Mouse (Mus musculus) stomach, embryonic 16.5 days (tissue): ENCODE measurements at regions not wholly inside any gene's neighbourhood (a gene's known extent, or its start where the extent isn't known, plus 50 kb on each side); places are given as distances from the start of the nearest gene placed in this dataset.

ENCODE experiments used
- ATAC-seq: fragments of 200-750 bp; cut with Nextera tagmentation; 2 replicates; pipeline ENCODE4 v1.8.0; 2017; ENCODE audit warnings: moderate number of reproducible peaks, moderate TSS enrichment; ENCODE audit not compliant: insufficient read depth, low FRiP score
- H3K27ac ChIP-seq: fragments of 300-500 bp; sonication (generic); 2 replicates; pipeline ENCODE4 v1.5.1; 2014; ENCODE audit warnings: low read length
- H3K27me3 ChIP-seq: fragments of 300-500 bp; sonication (generic); 2 replicates; pipeline ENCODE4 v1.6.1; 2014; ENCODE audit warnings: low read length, control low read depth, mixed read lengths; ENCODE audit not compliant: control insufficient read depth, insufficient read depth
- H3K36me3 ChIP-seq: fragments of 300-500 bp; sonication (generic); 2 replicates; pipeline ENCODE4 v1.6.1; 2014; ENCODE audit warnings: low read length; ENCODE audit not compliant: control insufficient read depth, insufficient read depth
- H3K4me1 ChIP-seq: fragments of 300-500 bp; sonication (generic); 2 replicates; pipeline ENCODE4 v1.6.1; 2014; ENCODE audit warnings: low read length, control low read depth, mixed read lengths; ENCODE audit not compliant: control insufficient read depth, insufficient read depth
- H3K4me2 ChIP-seq: fragments of 300-500 bp; sonication (generic); 2 replicates; pipeline ENCODE4 v1.6.1; 2014; ENCODE audit warnings: low read depth, low read length, mixed read lengths
- H3K4me3 ChIP-seq: fragments of 300-500 bp; sonication (generic); replicated peaks from 2 replicates; pipeline ENCODE4 v1.5.1; 2014; ENCODE audit warnings: mild to moderate bottlenecking, low read length
- H3K9ac ChIP-seq: fragments of 300-500 bp; sonication (generic); 2 replicates; pipeline ENCODE4 v1.6.1; 2014; ENCODE audit warnings: low read length
- H3K9me3 ChIP-seq: fragments of 300-500 bp; sonication (generic); replicated peaks from 2 replicates; pipeline ENCODE4 v1.6.1; 2016; ENCODE audit warnings: low read length, control low read depth; ENCODE audit not compliant: control insufficient read depth
- WGBS: fragments of 180-500 bp; shearing (Covaris S2); extraction: QIAGEN DNeasy Blood & Tissue Kit; methylation state at CpG from one replicate; pipeline ENCODE4 v1.1.7; 2014; 5-methylcytosine and 5-hydroxymethylcytosine counted together

GRCm38 (mm10) chr9:71396784-71397183, 89.0 kb downstream of the Polr2m start:
- Histone ChIP-seq H3K27ac (no peak overlapping the region), H3K4me3 (no peak overlapping the region), H3K36me3 (no peaks in the 10 kb centered on the region), H3K27me3 (no peaks in the 10 kb centered on the region), H3K9ac (peak overlapping the region; percentile 25; the same call in 1 of the 2 replicates), H3K9me3 (no peaks in the 10 kb centered on the region), H3K4me2 (no peak overlapping the region), H3K4me1 (no peaks in the 10 kb centered on the region)
- 49% methylated on average over 7 of the region's 7 CpGs for WGBS
- no peak for ATAC-seq

GRCm38 (mm10) chr9:71390221-71390620, 95.5 kb downstream of the Polr2m start:
- H3K9me3 ChIP-seq: no peaks in the 10 kb centered on the region
- no peak overlapping the region for H3K27ac ChIP-seq
- no peaks in the 10 kb centered on the region for H3K4me1 ChIP-seq
- H3K27me3 ChIP-seq: no peaks in the 10 kb centered on the region
- WGBS: 28% methylated on average over 5 of the region's 5 CpGs
- H3K4me3 ChIP-seq: no peak overlapping the region
- no peaks in the 10 kb centered on the region for H3K36me3 ChIP-seq
- no peak overlapping the region for H3K4me2 ChIP-seq
- ATAC-seq: no peak
- H3K9ac ChIP-seq: no peak overlapping the region

- 84% methylated on average over 7 of the region's 7 CpGs for WGBS
- H3K27me3 ChIP-seq: no peaks in the 10 kb centered on the region
Observed at GRCm38 (mm10) chr9:71387426-71387825, 98.3 kb downstream of the Polr2m start.

GRCm38 (mm10) chr9:71383901-71384300, 101.8 kb downstream of the Polr2m start:
- no peaks in the 10 kb centered on the region for H3K9me3 ChIP-seq
- no peak overlapping the region for H3K4me3 ChIP-seq
- H3K27ac ChIP-seq: no peak overlapping the region
- no peaks in the 10 kb centered on the region for H3K36me3 ChIP-seq
- no peak overlapping the region for H3K9ac ChIP-seq
- WGBS: 64% methylated on average over 4 of the region's 4 CpGs
- ATAC-seq: no peak
- H3K27me3 ChIP-seq: no peaks in the 10 kb centered on the region
- H3K4me2 ChIP-seq: no peak overlapping the region
- H3K4me1 ChIP-seq: no peaks in the 10 kb centered on the region

More at GRCm38 (mm10) chr9:71387426-71387825, 98.3 kb downstream of the Polr2m start:
- Histone ChIP-seq H3K9me3 (no peaks in the 10 kb centered on the region), H3K9ac (no peak overlapping the region), H3K4me2 (no peak overlapping the region), H3K4me3 (no peak overlapping the region), H3K36me3 (no peaks in the 10 kb centered on the region), H3K4me1 (no peaks in the 10 kb centered on the region), H3K27ac (no peak overlapping the region)
- ATAC-seq: no peak

- ATAC-seq: no peak
- WGBS: 59% methylated on average over 4 of the region's 4 CpGs
- Histone ChIP-seq H3K4me3 (no peak overlapping the region), H3K27ac (no peak overlapping the region), H3K9me3 (no peaks in the 10 kb centered on the region), H3K27me3 (no peaks in the 10 kb centered on the region), H3K9ac (no peak overlapping the region), H3K4me2 (no peak overlapping the region), H3K4me1 (no peaks in the 10 kb centered on the region), H3K36me3 (no peaks in the 10 kb centered on the region)
Observed at GRCm38 (mm10) chr9:71379731-71380250, 105.9 kb downstream of the Polr2m start.

GRCm38 (mm10) chr9:71369760-71370159, 116.0 kb downstream of the Polr2m start:
- ATAC-seq: no peak
- 90% methylated on average over 5 of the region's 5 CpGs for WGBS

GRCm38 (mm10) chr9:71369202-71369601, 116.5 kb downstream of the Polr2m start:
- Histone ChIP-seq H3K36me3 (no peaks in the 10 kb centered on the region), H3K9ac (no peak overlapping the region), H3K4me3 (no peak overlapping the region), H3K27ac (no peak overlapping the region), H3K4me2 (no peak overlapping the region), H3K27me3 (no peaks in the 10 kb centered on the region), H3K9me3 (no peaks in the 10 kb centered on the region), H3K4me1 (no peaks in the 10 kb centered on the region)
- WGBS: 65% methylated on average over 2 of the region's 2 CpGs
- no peak for ATAC-seq

More at GRCm38 (mm10) chr9:71369760-71370159, 116.0 kb downstream of the Polr2m start:
- Histone ChIP-seq H3K4me3 (no peak overlapping the region), H3K4me1 (no peaks in the 10 kb centered on the region), H3K27ac (no peak overlapping the region), H3K36me3 (no peaks in the 10 kb centered on the region), H3K9me3 (no peaks in the 10 kb centered on the region), H3K4me2 (no peak overlapping the region), H3K9ac (no peak overlapping the region), H3K27me3 (no peaks in the 10 kb centered on the region)

- ATAC-seq: no peak
- no peaks in the 10 kb centered on the region for H3K9me3 ChIP-seq
- no peaks in the 10 kb centered on the region for H3K4me1 ChIP-seq
- 60% methylated on average over 9 of the region's 9 CpGs for WGBS
- H3K4me2 ChIP-seq: no peak overlapping the region
- H3K9ac ChIP-seq: no peak overlapping the region
- no peaks in the 10 kb centered on the region for H3K27me3 ChIP-seq
- no peak overlapping the region for H3K27ac ChIP-seq
- no peak overlapping the region for H3K4me3 ChIP-seq
- no peaks in the 10 kb centered on the region for H3K36me3 ChIP-seq
Observed at GRCm38 (mm10) chr9:71366573-71366972, 119.2 kb downstream of the Polr2m start.

- no peaks in the 10 kb centered on the region for H3K36me3 ChIP-seq
- H3K27me3 ChIP-seq: no peaks in the 10 kb centered on the region
- no peak for ATAC-seq
- no peak overlapping the region for H3K4me2 ChIP-seq
- H3K9ac ChIP-seq: no peak overlapping the region
- WGBS: 55% methylated on average over 12 of the region's 12 CpGs
- H3K4me3 ChIP-seq: no peak overlapping the region
- H3K9me3 ChIP-seq: no peaks in the 10 kb centered on the region
- no peaks in the 10 kb centered on the region for H3K4me1 ChIP-seq
- no peak overlapping the region for H3K27ac ChIP-seq
Observed at GRCm38 (mm10) chr9:71365177-71365738, 120.5 kb downstream of the Polr2m start.
